Mouse (Mus musculus) liver, postnatal 0 days (tissue): ENCODE results near the gene Hmox2.

Experiments used
- CTCF ChIP-seq: sonication (generic); IDR thresholded peaks from 2 replicates; pipeline ENCODE4 v1.5.1; 2016; ENCODE audit warnings: antibody characterized with exemption, low read depth
- EP300 ChIP-seq: IDR thresholded peaks from 2 replicates; pipeline ENCODE4 v1.6.1; 2016; ENCODE audit warnings: antibody characterized with exemption, low read depth, mild to moderate bottlenecking

DNA sequence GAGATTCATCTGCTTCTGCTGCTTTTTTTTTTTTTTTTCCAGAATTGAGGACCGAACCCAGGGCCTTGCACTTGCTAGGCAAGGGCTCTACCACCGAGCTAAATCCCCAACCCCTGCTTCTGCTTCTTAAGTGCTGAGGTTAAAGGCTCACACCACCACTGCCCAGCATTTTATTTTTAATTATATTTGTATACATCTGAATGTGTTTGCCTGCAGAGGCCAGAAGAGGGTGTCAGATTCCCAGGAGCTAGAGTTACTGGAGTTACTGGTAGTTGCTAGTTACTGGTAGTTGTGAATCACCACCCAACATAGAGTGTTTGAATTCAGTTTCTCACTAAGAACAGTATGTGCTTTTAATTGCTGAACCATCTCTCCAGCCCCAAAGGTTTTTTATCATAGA is 13.8 kb downstream of the Hmox2 start:
- TF ChIP-seq CTCF = no peak
- no peak for TF ChIP-seq EP300
